9 mouse cellular contexts compared by ENCODE assay signal in genomic region chr17:44671946-44672692, GRCm38 (mm10).
DNase-seq lines count a peak whose midpoint lies in the region; ATAC-seq and TF ChIP-seq lines count a peak whose summit lies in the region.
"Had no signal": no experiment of that assay in that cellular context is flagged by ENCODE, and none has a peak within 500 bp of the region (broad histone marks: within the 10 kb centered on the region; RNA-seq: fewer than 3 reads in every experiment).

No protein-coding gene starts in this region.

- H3K27ac ChIP-seq in liver, embryonic 14.5 days = no peak overlapping the region
- no peak overlapping the region for H3K27ac ChIP-seq in liver, embryonic 12.5 days
- H3K27ac ChIP-seq in layer of hippocampus, adult 2 months = peak overlapping the region; percentile 64; the same call in 1 of the 2 replicates

- 36% methylated on average over 16 of the region's 16 CpGs for WGBS in liver, embryonic 14.5 days (ENCODE audit: insufficient replicate concordance)
- WGBS in liver, embryonic 12.5 days (ENCODE audit: insufficient replicate concordance) = 61% methylated on average over 16 of the region's 16 CpGs

- H3K4me2 ChIP-seq in liver, embryonic 14.5 days (ENCODE audit: low read depth) = no peak overlapping the region
- H3K4me2 ChIP-seq in liver, embryonic 12.5 days = no peak overlapping the region

- no peak for TF ChIP-seq CTCF in liver, embryonic 14.5 days (IDR thresholded peaks at IDR 0.05; ENCODE audit: low read depth)
- TF ChIP-seq CTCF in layer of hippocampus, adult 2 months (conservative IDR thresholded peaks at IDR 0.05) = no peak

- no peak for DNase-seq in liver, embryonic 14.5 days (ENCODE audit: low read depth in 3 of 3, low spot score in 3 of 3)
- DNase-seq in adrenal gland, postnatal 25 days = peak; percentile 56
- peak; percentile 52 to 57 for DNase-seq in frontal cortex, postnatal 14 days (ENCODE audit: low spot score in 2 of 2)
- DNase-seq in layer of hippocampus, adult 2 months (ENCODE audit: low spot score in 2 of 2) = peak; percentile 56 to 64
- peak; percentile 82 for DNase-seq in right cerebral cortex, adult 18-20 months
- DNase-seq in T-cell, adult 2 months (ENCODE audit: low spot score) = no peak
- DNase-seq in kidney, postnatal 10 days = no peak

- H3K4me3 ChIP-seq in liver, embryonic 14.5 days (ENCODE audit: insufficient read depth in 1 of 2, low read depth in 2 of 2, low read length in 2 of 2) = no peak overlapping the region
- H3K4me3 ChIP-seq in liver, embryonic 12.5 days = no peak overlapping the region
- no peak overlapping the region for H3K4me3 ChIP-seq in layer of hippocampus, adult 2 months

- peak; percentile 35; the same call in 1 of the 2 replicates for ATAC-seq in liver, embryonic 14.5 days (ENCODE audit: insufficient read depth)
- ATAC-seq in liver, embryonic 12.5 days = no peak

- no peaks in the 10 kb centered on the region for H3K27me3 ChIP-seq in liver, embryonic 14.5 days (ENCODE audit: control insufficient read depth, insufficient read depth, low read length)
- H3K27me3 ChIP-seq in liver, embryonic 12.5 days (replicated peaks) = no peaks in the 10 kb centered on the region

- peak; percentile 55 for TF ChIP-seq EP300 in liver, embryonic 14.5 days (IDR thresholded peaks at IDR 0.05; ENCODE audit: low read depth)

- H3K4me1 ChIP-seq in liver, embryonic 14.5 days (replicated peaks; ENCODE audit: control insufficient read depth in 2 of 2, insufficient read depth in 2 of 2, low read length in 1 of 2) = peaks cover 0 to 2% of the 10 kb centered on the region in 2 experiments; a peak in 1 of 4 replicates
- no peaks in the 10 kb centered on the region for H3K4me1 ChIP-seq in liver, embryonic 12.5 days

- H3K36me3 ChIP-seq in liver, embryonic 14.5 days (replicated peaks; ENCODE audit: control insufficient read depth, insufficient read depth, low read depth) = no peaks in the 10 kb centered on the region
- H3K36me3 ChIP-seq in liver, embryonic 12.5 days = no peaks in the 10 kb centered on the region
- H3K36me3 ChIP-seq: G1E had no signal

- H3K9ac ChIP-seq in liver, embryonic 14.5 days (replicated peaks) = no peak overlapping the region
- no peak overlapping the region for H3K9ac ChIP-seq in liver, embryonic 12.5 days

- H3K9me3 ChIP-seq in liver, embryonic 14.5 days (ENCODE audit: control insufficient read depth, low read length) = no peaks in the 10 kb centered on the region
- H3K9me3 ChIP-seq in liver, embryonic 12.5 days (replicated peaks) = no peaks in the 10 kb centered on the region

Comparison
In these comparisons a context has a peak if more than half of its experiments do, and no peak if none do; other contexts are left out.
1. DNase-seq: peak in adrenal gland, postnatal 25 days (single experiment), frontal cortex, postnatal 14 days (2 of 2), layer of hippocampus, adult 2 months (2 of 2) and right cerebral cortex, adult 18-20 months (single experiment); none in liver, embryonic 14.5 days (0 of 3), T-cell, adult 2 months (single experiment) and kidney, postnatal 10 days (single experiment).